Mouse (Mus musculus) heart, adult 8-10 months (tissue): ENCODE results near the gene Eif2b1. TPM values are rescaled to one million over a fixed set of nuclear protein-coding genes. Genes with fewer than 3 reads are reported as not detected.

Experiments used
- total RNA-seq, 4 experiments: library from RNA; stranded (reverse); gene quantifications; 2 replicates each; pipeline ENCODE4 v1.2.4; 2022

Eif2b1 gene
- total RNA-seq, 4 experiments from 2014 or later: 22.3 to 29.9 (median 28.5) TPM

Other genes with a start within 250 kb of the Eif2b1 start
- gene Cdk2ap1, start 216.0 kb downstream of the Eif2b1 start, total RNA-seq: 100 to 1,000 TPM; 138 to 152 (median 145) TPM
- 10 to 100 TPM; 63.2 to 73.4 (median 65.6) TPM for gene Sbno1, start 153.1 kb downstream of the Eif2b1 start, total RNA-seq
- 100 to 1,000 TPM; 197 to 262 (median 216) TPM for gene Kmt5a, start 139.2 kb downstream of the Eif2b1 start, total RNA-seq
- gene Rilpl2, start 100.8 kb downstream of the Eif2b1 start, total RNA-seq: 1 to 10 TPM; 7.0 to 7.8 (median 7.4) TPM
- 10 to 100 TPM; 12.9 to 19.0 (median 14.6) TPM for gene Snrnp35, start 96.0 kb downstream of the Eif2b1 start, total RNA-seq
- 100 to 1,000 TPM; 179 to 263 (median 215) TPM for gene Rilpl1, start 47.7 kb downstream of the Eif2b1 start, total RNA-seq
- 100 to 1,000 TPM; 164 to 190 (median 179) TPM for gene Tmed2, start 38.4 kb downstream of the Eif2b1 start, total RNA-seq
- 1 to 10 TPM; 4.2 to 6.6 (median 5.5) TPM for gene Ddx55, start 26.3 kb downstream of the Eif2b1 start, total RNA-seq
- 10 to 100 TPM; 17.8 to 21.5 (median 20.1) TPM for gene Gtf2h3, start within 50 bp of the Eif2b1 start, total RNA-seq
- gene Atp6v0a2, start 49.4 kb upstream of the Eif2b1 start, total RNA-seq: 10 to 100 TPM; 50.0 to 64.5 (median 60.5) TPM
- gene Dnah10, start 146.0 kb upstream of the Eif2b1 start, total RNA-seq: under 1 TPM in 3 of 4 experiments, not detected in 1; 0.03 to 0.06 (median 0.05) TPM